Mouse (Mus musculus): ENCODE measurements around the gene Chd6. TPM values are rescaled to one million over a fixed set of nuclear protein-coding genes. Genes with fewer than 3 reads are reported as not detected.

Chd6 gene
- polyA plus RNA-seq, 1 experiment from 2014 or later = 45.2 TPM

- H3K9ac ChIP-seq (ENCODE audit: low read length) = no peak overlapping the region
- H3K27ac ChIP-seq (ENCODE audit: low read depth, low read length) = no peak overlapping the region
Observed at GRCm38 (mm10) chr2:160987503-160987902, 121.4 kb downstream of the Chd6 start.

GRCm38 (mm10) chr2:160982636-160983035 lies 126.2 kb downstream of the Chd6 start:
- 94% methylated on average over 3 of the region's 3 CpGs for WGBS

More at GRCm38 (mm10) chr2:160987503-160987902, 121.4 kb downstream of the Chd6 start:
- Histone ChIP-seq H3K4me2 (ENCODE audit: low read depth, low read length, severe bottlenecking) (no peak overlapping the region), H3K9me3 (ENCODE audit: control insufficient read depth, low read length) (no peaks in the 10 kb centered on the region), H3K4me3 (ENCODE audit: low read depth, low read length) (no peak overlapping the region), H3K4me1 (replicated peaks; ENCODE audit: control insufficient read depth, insufficient read depth, low read length) (no peaks in the 10 kb centered on the region), H3K27me3 (ENCODE audit: control insufficient read depth, insufficient read depth, low read length) (no peaks in the 10 kb centered on the region), H3K36me3 (ENCODE audit: control insufficient read depth, insufficient read depth, low read length) (peaks cover 7% of the 10 kb centered on the region)
- DNase-seq (ENCODE audit: low spot score) (no peak), ATAC-seq (replicated peaks; ENCODE audit: low FRiP score) (no peak)

GRCm38 (mm10) chr2:160981791-160982190 lies 127.1 kb downstream of the Chd6 start:
- 95% methylated on average over 6 of the region's 6 CpGs for WGBS
- no peaks in the 10 kb centered on the region for H3K9me3 ChIP-seq (ENCODE audit: control insufficient read depth, low read length)
- no peak for DNase-seq (ENCODE audit: low spot score)
- no peak overlapping the region for H3K4me3 ChIP-seq (ENCODE audit: low read depth, low read length)
- no peak overlapping the region for H3K9ac ChIP-seq (ENCODE audit: low read length)
- H3K27ac ChIP-seq (ENCODE audit: low read depth, low read length) = no peak overlapping the region
- no peak overlapping the region for H3K4me2 ChIP-seq (ENCODE audit: low read depth, low read length, severe bottlenecking)
- ATAC-seq (replicated peaks; ENCODE audit: low FRiP score) = no peak
- H3K4me1 ChIP-seq (replicated peaks; ENCODE audit: control insufficient read depth, insufficient read depth, low read length) = no peaks in the 10 kb centered on the region
- no peaks in the 10 kb centered on the region for H3K27me3 ChIP-seq (ENCODE audit: control insufficient read depth, insufficient read depth, low read length)
- peaks cover 6% of the 10 kb centered on the region for H3K36me3 ChIP-seq (ENCODE audit: control insufficient read depth, insufficient read depth, low read length)

More at GRCm38 (mm10) chr2:160982636-160983035, 126.2 kb downstream of the Chd6 start:
- DNase-seq (ENCODE audit: low spot score) = no peak
- Histone ChIP-seq H3K4me1 (replicated peaks; ENCODE audit: control insufficient read depth, insufficient read depth, low read length) (no peaks in the 10 kb centered on the region), H3K27me3 (ENCODE audit: control insufficient read depth, insufficient read depth, low read length) (no peaks in the 10 kb centered on the region), H3K36me3 (ENCODE audit: control insufficient read depth, insufficient read depth, low read length) (peaks cover 4% of the 10 kb centered on the region), H3K4me3 (ENCODE audit: low read depth, low read length) (no peak overlapping the region), H3K9ac (ENCODE audit: low read length) (no peak overlapping the region), H3K4me2 (ENCODE audit: low read depth, low read length, severe bottlenecking) (no peak overlapping the region), H3K9me3 (ENCODE audit: control insufficient read depth, low read length) (no peaks in the 10 kb centered on the region), H3K27ac (ENCODE audit: low read depth, low read length) (no peak overlapping the region)
- ATAC-seq (replicated peaks; ENCODE audit: low FRiP score) = no peak

DNA sequence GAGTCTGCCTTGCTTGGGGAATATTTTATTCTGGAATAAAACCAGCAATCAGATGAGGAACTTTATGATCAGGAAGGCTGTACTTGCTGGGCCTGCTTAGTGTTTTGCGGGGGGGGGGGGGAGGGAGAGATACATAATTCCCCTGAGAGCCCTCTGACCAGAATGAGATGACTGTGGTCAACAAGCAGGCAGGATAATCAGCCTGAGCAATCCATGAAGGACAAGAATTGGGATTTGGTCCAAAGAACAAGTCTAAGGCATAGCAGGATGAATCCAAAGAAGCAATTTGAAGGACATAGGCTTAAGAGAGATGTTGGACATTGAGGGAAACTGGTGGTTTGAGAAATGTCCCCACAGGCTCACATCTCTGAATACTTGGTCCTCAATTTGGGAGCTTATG lies 130.2 kb downstream of the Chd6 start:
- no peaks in the 10 kb centered on the region for H3K9me3 ChIP-seq (ENCODE audit: control insufficient read depth, low read length)
- DNase-seq (ENCODE audit: low spot score) (no peak), ATAC-seq (replicated peaks; ENCODE audit: low FRiP score) (no peak)
- no peak overlapping the region for H3K27ac ChIP-seq (ENCODE audit: low read depth, low read length)
- no peak overlapping the region for H3K9ac ChIP-seq (ENCODE audit: low read length)
- 80% methylated on average over 1 of the region's 1 CpGs for WGBS
- H3K4me1 ChIP-seq (replicated peaks; ENCODE audit: control insufficient read depth, insufficient read depth, low read length) = no peaks in the 10 kb centered on the region
- H3K27me3 ChIP-seq (ENCODE audit: control insufficient read depth, insufficient read depth, low read length) = no peaks in the 10 kb centered on the region
- H3K4me3 ChIP-seq (ENCODE audit: low read depth, low read length) = no peak overlapping the region
- peaks cover 5% of the 10 kb centered on the region for H3K36me3 ChIP-seq (ENCODE audit: control insufficient read depth, insufficient read depth, low read length)
- no peak overlapping the region for H3K4me2 ChIP-seq (ENCODE audit: low read depth, low read length, severe bottlenecking)

DNA sequence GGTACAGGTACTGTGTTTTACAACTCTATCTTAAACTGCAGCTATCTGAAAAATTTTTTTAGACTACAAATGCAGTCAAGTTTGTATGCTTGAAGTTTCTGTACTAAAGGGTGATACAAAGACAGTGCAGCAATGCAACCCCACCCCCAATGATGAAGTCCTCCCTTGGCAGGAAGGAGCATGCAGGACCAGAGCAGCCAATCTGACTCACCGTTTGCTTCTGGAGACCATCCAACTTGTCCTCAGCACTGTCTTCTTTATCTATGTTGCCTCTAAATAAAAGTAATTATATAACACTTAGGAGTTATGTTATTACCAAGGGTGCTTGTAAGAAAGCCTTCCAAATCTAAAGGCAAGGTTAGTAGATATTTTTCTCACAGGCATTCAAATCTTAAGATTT lies 131.6 kb downstream of the Chd6 start:
- no peaks in the 10 kb centered on the region for H3K4me1 ChIP-seq (replicated peaks; ENCODE audit: control insufficient read depth, insufficient read depth, low read length)
- H3K4me3 ChIP-seq (ENCODE audit: low read depth, low read length) = no peak overlapping the region
- peaks cover 2% of the 10 kb centered on the region; the same call in 1 of the 2 replicates for H3K36me3 ChIP-seq (ENCODE audit: control insufficient read depth, insufficient read depth, low read length)
- H3K27me3 ChIP-seq (ENCODE audit: control insufficient read depth, insufficient read depth, low read length) = no peaks in the 10 kb centered on the region
- no peaks in the 10 kb centered on the region for H3K9me3 ChIP-seq (ENCODE audit: control insufficient read depth, low read length)
- ATAC-seq (replicated peaks; ENCODE audit: low FRiP score) = no peak
- DNase-seq (ENCODE audit: low spot score) = no peak
- no peak overlapping the region for H3K9ac ChIP-seq (ENCODE audit: low read length)
- 94% methylated on average over 1 of the region's 1 CpGs for WGBS
- no peak overlapping the region for H3K27ac ChIP-seq (ENCODE audit: low read depth, low read length)
- no peak overlapping the region for H3K4me2 ChIP-seq (ENCODE audit: low read depth, low read length, severe bottlenecking)

DNA sequence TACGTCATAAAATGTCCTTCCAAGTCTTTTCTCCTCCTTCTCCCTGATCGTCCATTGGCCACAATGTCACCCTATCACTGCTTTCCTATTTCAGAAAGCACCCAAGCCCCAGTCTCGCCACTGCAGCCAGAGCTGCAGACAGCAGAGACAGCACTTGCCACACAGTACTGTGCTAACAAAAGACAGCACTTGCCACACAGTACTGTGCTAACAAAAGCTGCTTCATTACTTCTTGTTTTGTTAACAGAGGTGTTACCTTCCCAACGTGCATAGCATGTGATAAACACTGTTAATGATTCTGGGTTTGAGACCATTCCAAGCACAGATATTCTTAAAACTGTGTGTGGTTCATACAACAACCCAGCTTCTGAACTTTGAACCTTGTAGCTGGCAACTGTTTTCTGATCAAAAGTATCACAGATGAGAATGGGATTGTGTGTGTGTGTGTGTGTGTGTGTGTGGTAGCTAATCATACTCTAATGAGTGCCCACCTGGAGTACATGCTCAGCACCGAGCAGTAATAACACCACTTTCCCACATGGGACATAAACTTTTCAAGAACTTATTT lies 135.1 kb downstream of the Chd6 start:
- H3K4me1 ChIP-seq (replicated peaks; ENCODE audit: control insufficient read depth, insufficient read depth, low read length) = no peaks in the 10 kb centered on the region
- DNase-seq (ENCODE audit: low spot score) (no peak), ATAC-seq (replicated peaks; ENCODE audit: low FRiP score) (no peak)
- H3K9ac ChIP-seq (ENCODE audit: low read length) = no peak overlapping the region
- 89% methylated on average over 5 of the region's 5 CpGs for WGBS
- H3K4me2 ChIP-seq (ENCODE audit: low read depth, low read length, severe bottlenecking) = no peak overlapping the region
- H3K27me3 ChIP-seq (ENCODE audit: control insufficient read depth, insufficient read depth, low read length) = no peaks in the 10 kb centered on the region
- no peak overlapping the region for H3K4me3 ChIP-seq (ENCODE audit: low read depth, low read length)
- H3K36me3 ChIP-seq (ENCODE audit: control insufficient read depth, insufficient read depth, low read length) = peaks cover 2% of the 10 kb centered on the region; the same call in 1 of the 2 replicates
- H3K27ac ChIP-seq (ENCODE audit: low read depth, low read length) = no peak overlapping the region
- H3K9me3 ChIP-seq (ENCODE audit: control insufficient read depth, low read length) = no peaks in the 10 kb centered on the region

DNA sequence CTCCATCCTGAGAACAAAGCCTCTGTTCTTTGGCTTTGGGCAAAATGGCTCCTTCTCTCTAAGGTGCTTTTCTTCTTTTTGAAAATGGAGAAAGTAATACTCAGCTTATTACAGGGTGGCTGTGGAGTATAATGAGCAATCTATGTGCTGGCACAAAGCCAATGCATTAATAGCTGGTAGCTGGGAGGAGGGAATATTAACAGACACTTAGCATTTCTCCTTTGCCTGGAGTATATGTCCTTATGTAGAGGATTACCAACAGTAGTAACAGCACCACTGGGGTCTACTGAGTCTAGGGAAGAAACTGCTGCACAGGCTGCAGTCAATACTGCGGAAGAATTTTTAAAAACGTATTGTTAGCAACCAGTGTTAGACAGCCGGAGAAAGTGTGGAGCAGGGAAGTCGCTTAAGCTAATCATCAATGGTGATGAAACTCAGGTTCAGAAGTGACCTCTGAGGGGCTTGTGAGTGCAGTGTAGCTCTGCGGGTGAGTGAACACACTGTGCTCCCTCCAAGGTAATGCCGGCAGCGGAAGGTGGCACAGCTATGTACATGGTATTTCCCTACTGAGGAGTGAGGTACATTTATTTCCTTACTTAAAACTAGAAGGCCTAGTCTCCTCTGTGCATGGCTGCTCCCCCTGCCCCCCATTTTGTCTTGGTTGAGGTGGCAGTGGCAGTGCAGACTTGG lies 136.6 kb downstream of the Chd6 start:
- Histone ChIP-seq H3K27ac (ENCODE audit: low read depth, low read length) (no peak overlapping the region), H3K9ac (ENCODE audit: low read length) (no peak overlapping the region), H3K9me3 (ENCODE audit: control insufficient read depth, low read length) (no peaks in the 10 kb centered on the region), H3K4me3 (ENCODE audit: low read depth, low read length) (no peak overlapping the region), H3K4me1 (replicated peaks; ENCODE audit: control insufficient read depth, insufficient read depth, low read length) (no peaks in the 10 kb centered on the region), H3K36me3 (ENCODE audit: control insufficient read depth, insufficient read depth, low read length) (peaks cover 2% of the 10 kb centered on the region; the same call in 1 of the 2 replicates), H3K4me2 (ENCODE audit: low read depth, low read length, severe bottlenecking) (no peak overlapping the region), H3K27me3 (ENCODE audit: control insufficient read depth, insufficient read depth, low read length) (no peaks in the 10 kb centered on the region)
- ATAC-seq (replicated peaks; ENCODE audit: low FRiP score) (no peak), DNase-seq (ENCODE audit: low spot score) (no peak)
- WGBS = 95% methylated on average over 7 of the region's 7 CpGs

GRCm38 (mm10) chr2:160962149-160962548 lies 146.7 kb downstream of the Chd6 start:
- whole genome bisulfite sequencing = 90% methylated on average over 1 of the region's 1 CpGs

More at GRCm38 (mm10) chr2:160962149-160962548, 146.7 kb downstream of the Chd6 start:
- H3K9me3 ChIP-seq (ENCODE audit: control insufficient read depth, low read length) = no peaks in the 10 kb centered on the region
- H3K9ac ChIP-seq (ENCODE audit: low read length) = no peak overlapping the region
- ATAC-seq (replicated peaks; ENCODE audit: low FRiP score) (no peak), DNase-seq (ENCODE audit: low spot score) (no peak)
- H3K4me3 ChIP-seq (ENCODE audit: low read depth, low read length) = no peak overlapping the region
- H3K27me3 ChIP-seq (ENCODE audit: control insufficient read depth, insufficient read depth, low read length) = no peaks in the 10 kb centered on the region
- H3K4me1 ChIP-seq (replicated peaks; ENCODE audit: control insufficient read depth, insufficient read depth, low read length) = no peaks in the 10 kb centered on the region
- no peak overlapping the region for H3K4me2 ChIP-seq (ENCODE audit: low read depth, low read length, severe bottlenecking)
- no peak overlapping the region for H3K27ac ChIP-seq (ENCODE audit: low read depth, low read length)
- H3K36me3 ChIP-seq (ENCODE audit: control insufficient read depth, insufficient read depth, low read length) = peaks cover 11% of the 10 kb centered on the region; the same call in 1 of the 2 replicates
